Mouse (Mus musculus): Measurements from ENCODE around the gene Hagh. TPM values are rescaled to one million over a fixed set of nuclear protein-coding genes. Genes with fewer than 3 reads are reported as not detected.

The Hagh gene
- polyA plus RNA-seq, 1 experiment from 2014 or later: 32.6 TPM

DNA sequence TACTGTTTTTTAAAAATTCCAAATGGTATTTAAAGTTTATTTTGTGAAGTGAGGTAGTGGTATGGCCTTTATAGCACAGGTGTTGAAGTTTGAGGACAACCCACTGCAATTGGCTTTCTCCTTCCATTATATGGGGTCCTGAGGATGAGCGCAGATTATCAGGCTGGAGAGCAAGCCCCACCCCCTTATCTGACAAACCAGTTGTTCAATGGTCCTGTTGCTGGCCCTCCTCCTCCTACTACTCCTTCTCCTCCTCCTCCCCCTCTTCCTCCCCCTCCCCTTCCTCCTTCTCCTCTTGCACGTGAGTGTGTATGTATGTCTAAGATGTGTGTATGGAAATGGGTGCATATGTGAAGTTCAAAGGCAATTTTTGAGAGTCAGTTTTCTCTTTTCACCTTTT is 27.7 kb upstream of the Hagh start:
- Histone ChIP-seq H3K36me3 (ENCODE audit: control insufficient read depth, insufficient read depth, low read length) (no peaks in the 10 kb centered on the region), H3K27ac (ENCODE audit: low read length) (no peak overlapping the region), H3K4me3 (ENCODE audit: low read length) (no peak overlapping the region), H3K4me2 (ENCODE audit: low read depth, low read length) (no peak overlapping the region), H3K4me1 (replicated peaks; ENCODE audit: control insufficient read depth, insufficient read depth, low read length) (no peaks in the 10 kb centered on the region), H3K27me3 (ENCODE audit: control insufficient read depth, insufficient read depth, low read depth, low read length) (no peaks in the 10 kb centered on the region), H3K9ac (ENCODE audit: low read length) (no peak overlapping the region), H3K9me3 (ENCODE audit: control insufficient read depth, low read length) (no peaks in the 10 kb centered on the region)
- no peak for ATAC-seq (ENCODE audit: low read depth)
- WGBS: 35% methylated on average over 2 of the region's 2 CpGs

- no peak for ATAC-seq (ENCODE audit: low read depth)
- Histone ChIP-seq H3K4me1 (replicated peaks; ENCODE audit: control insufficient read depth, insufficient read depth, low read length) (no peaks in the 10 kb centered on the region), H3K27me3 (ENCODE audit: control insufficient read depth, insufficient read depth, low read depth, low read length) (no peaks in the 10 kb centered on the region), H3K27ac (ENCODE audit: low read length) (no peak overlapping the region), H3K9ac (ENCODE audit: low read length) (no peak overlapping the region), H3K4me3 (ENCODE audit: low read length) (no peak overlapping the region), H3K36me3 (ENCODE audit: control insufficient read depth, insufficient read depth, low read length) (no peaks in the 10 kb centered on the region), H3K9me3 (ENCODE audit: control insufficient read depth, low read length) (no peaks in the 10 kb centered on the region), H3K4me2 (ENCODE audit: low read depth, low read length) (no peak overlapping the region)
- 78% methylated on average over 5 of the region's 5 CpGs for WGBS
Observed at GRCm38 (mm10) chr17:24815256-24815655, 24.7 kb upstream of the Hagh start.

- Histone ChIP-seq H3K27ac (ENCODE audit: low read length) (no peak overlapping the region), H3K36me3 (ENCODE audit: control insufficient read depth, insufficient read depth, low read length) (no peaks in the 10 kb centered on the region), H3K27me3 (ENCODE audit: control insufficient read depth, insufficient read depth, low read depth, low read length) (no peaks in the 10 kb centered on the region), H3K9me3 (ENCODE audit: control insufficient read depth, low read length) (no peaks in the 10 kb centered on the region), H3K4me2 (ENCODE audit: low read depth, low read length) (no peak overlapping the region), H3K9ac (ENCODE audit: low read length) (no peak overlapping the region), H3K4me1 (replicated peaks; ENCODE audit: control insufficient read depth, insufficient read depth, low read length) (no peaks in the 10 kb centered on the region), H3K4me3 (ENCODE audit: low read length) (no peak overlapping the region)
- 32% methylated on average over 1 of the region's 1 CpGs for WGBS
- ATAC-seq (ENCODE audit: low read depth): no peak
Observed at GRCm38 (mm10) chr17:24817503-24817902, 22.4 kb upstream of the Hagh start.

- no peaks in the 10 kb centered on the region for H3K4me1 ChIP-seq (replicated peaks; ENCODE audit: control insufficient read depth, insufficient read depth, low read length)
- no peak overlapping the region for H3K4me3 ChIP-seq (ENCODE audit: low read length)
- H3K9me3 ChIP-seq (ENCODE audit: control insufficient read depth, low read length): no peaks in the 10 kb centered on the region
- H3K9ac ChIP-seq (ENCODE audit: low read length): no peak overlapping the region
- 48% methylated on average over 6 of the region's 6 CpGs for WGBS
- no peaks in the 10 kb centered on the region for H3K27me3 ChIP-seq (ENCODE audit: control insufficient read depth, insufficient read depth, low read depth, low read length)
- no peaks in the 10 kb centered on the region for H3K36me3 ChIP-seq (ENCODE audit: control insufficient read depth, insufficient read depth, low read length)
- no peak for ATAC-seq (ENCODE audit: low read depth)
- no peak overlapping the region for H3K27ac ChIP-seq (ENCODE audit: low read length)
- H3K4me2 ChIP-seq (ENCODE audit: low read depth, low read length): no peak overlapping the region
Observed at GRCm38 (mm10) chr17:24818172-24818571, 21.8 kb upstream of the Hagh start.

GRCm38 (mm10) chr17:24819469-24819868 is 20.5 kb upstream of the Hagh start:
- no peaks in the 10 kb centered on the region for H3K36me3 ChIP-seq (ENCODE audit: control insufficient read depth, insufficient read depth, low read length)
- H3K27ac ChIP-seq (ENCODE audit: low read length): no peak overlapping the region
- WGBS: 38% methylated on average over 2 of the region's 2 CpGs
- no peak overlapping the region for H3K4me3 ChIP-seq (ENCODE audit: low read length)
- no peaks in the 10 kb centered on the region for H3K27me3 ChIP-seq (ENCODE audit: control insufficient read depth, insufficient read depth, low read depth, low read length)
- no peaks in the 10 kb centered on the region for H3K9me3 ChIP-seq (ENCODE audit: control insufficient read depth, low read length)
- ATAC-seq (ENCODE audit: low read depth): no peak
- no peak overlapping the region for H3K9ac ChIP-seq (ENCODE audit: low read length)
- no peaks in the 10 kb centered on the region for H3K4me1 ChIP-seq (replicated peaks; ENCODE audit: control insufficient read depth, insufficient read depth, low read length)
- H3K4me2 ChIP-seq (ENCODE audit: low read depth, low read length): no peak overlapping the region

GRCm38 (mm10) chr17:24821351-24822280 is 18.3 kb upstream of the Hagh start:
- WGBS: 39% methylated on average over 3 of the region's 3 CpGs
- H3K27ac ChIP-seq (ENCODE audit: low read length): no peak overlapping the region
- no peak overlapping the region for H3K4me3 ChIP-seq (ENCODE audit: low read length)
- no peak overlapping the region for H3K4me2 ChIP-seq (ENCODE audit: low read depth, low read length)
- H3K36me3 ChIP-seq (ENCODE audit: control insufficient read depth, insufficient read depth, low read length): no peaks in the 10 kb centered on the region
- no peaks in the 10 kb centered on the region for H3K9me3 ChIP-seq (ENCODE audit: control insufficient read depth, low read length)
- no peaks in the 10 kb centered on the region for H3K27me3 ChIP-seq (ENCODE audit: control insufficient read depth, insufficient read depth, low read depth, low read length)
- no peak for ATAC-seq (ENCODE audit: low read depth)
- H3K9ac ChIP-seq (ENCODE audit: low read length): no peak overlapping the region
- H3K4me1 ChIP-seq (replicated peaks; ENCODE audit: control insufficient read depth, insufficient read depth, low read length): no peaks in the 10 kb centered on the region

DNA sequence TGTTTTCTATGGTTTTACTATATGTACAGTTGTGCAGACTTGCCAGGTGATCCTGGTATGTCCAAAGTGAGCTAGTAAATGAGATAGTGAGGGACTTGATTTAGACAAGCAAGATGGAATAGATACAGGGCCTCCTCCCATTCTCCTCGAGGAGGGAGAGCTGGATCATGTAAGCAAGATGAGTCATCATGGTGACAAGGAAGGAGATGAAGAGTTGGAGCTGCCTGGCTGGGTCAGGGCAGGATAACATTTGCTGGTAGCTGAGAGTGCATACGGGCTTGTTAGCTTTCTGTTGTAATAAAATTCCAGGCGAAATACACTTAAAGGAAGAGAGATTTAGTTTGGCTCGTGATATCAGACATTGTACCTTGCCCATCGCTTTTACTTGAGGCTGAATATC is 398 bp downstream of the Hagh start:
- Histone ChIP-seq H3K4me3 (ENCODE audit: low read length) (no peak overlapping the region), H3K4me1 (replicated peaks; ENCODE audit: control insufficient read depth, insufficient read depth, low read length) (no peaks in the 10 kb centered on the region), H3K27ac (ENCODE audit: low read length) (no peak overlapping the region), H3K9ac (ENCODE audit: low read length) (no peak overlapping the region), H3K27me3 (ENCODE audit: control insufficient read depth, insufficient read depth, low read depth, low read length) (no peaks in the 10 kb centered on the region), H3K36me3 (ENCODE audit: control insufficient read depth, insufficient read depth, low read length) (no peaks in the 10 kb centered on the region), H3K4me2 (ENCODE audit: low read depth, low read length) (no peak overlapping the region), H3K9me3 (ENCODE audit: control insufficient read depth, low read length) (no peaks in the 10 kb centered on the region)
- 46% methylated on average over 5 of the region's 5 CpGs for WGBS
- no peak for ATAC-seq (ENCODE audit: low read depth)

- no peaks in the 10 kb centered on the region for H3K36me3 ChIP-seq (ENCODE audit: control insufficient read depth, insufficient read depth, low read length)
- no peak overlapping the region for H3K9ac ChIP-seq (ENCODE audit: low read length)
- H3K4me3 ChIP-seq (ENCODE audit: low read length): no peak overlapping the region
- no peaks in the 10 kb centered on the region for H3K27me3 ChIP-seq (ENCODE audit: control insufficient read depth, insufficient read depth, low read depth, low read length)
- H3K4me2 ChIP-seq (ENCODE audit: low read depth, low read length): no peak overlapping the region
- H3K4me1 ChIP-seq (replicated peaks; ENCODE audit: control insufficient read depth, insufficient read depth, low read length): no peaks in the 10 kb centered on the region
- H3K9me3 ChIP-seq (ENCODE audit: control insufficient read depth, low read length): no peaks in the 10 kb centered on the region
- no peak for ATAC-seq (ENCODE audit: low read depth)
- H3K27ac ChIP-seq (ENCODE audit: low read length): no peak overlapping the region
- 41% methylated on average over 4 of the region's 4 CpGs for WGBS
Observed at GRCm38 (mm10) chr17:24841133-24841532, 1.2 kb downstream of the Hagh start.

GRCm38 (mm10) chr17:24842631-24843030 is 2.7 kb downstream of the Hagh start:
- H3K9ac ChIP-seq (ENCODE audit: low read length): no peak overlapping the region
- no peaks in the 10 kb centered on the region for H3K9me3 ChIP-seq (ENCODE audit: control insufficient read depth, low read length)
- WGBS: 60% methylated on average over 2 of the region's 2 CpGs
- H3K36me3 ChIP-seq (ENCODE audit: control insufficient read depth, insufficient read depth, low read length): no peaks in the 10 kb centered on the region
- ATAC-seq (ENCODE audit: low read depth): no peak
- no peak overlapping the region for H3K27ac ChIP-seq (ENCODE audit: low read length)
- H3K4me2 ChIP-seq (ENCODE audit: low read depth, low read length): no peak overlapping the region
- H3K4me1 ChIP-seq (replicated peaks; ENCODE audit: control insufficient read depth, insufficient read depth, low read length): no peaks in the 10 kb centered on the region
- H3K4me3 ChIP-seq (ENCODE audit: low read length): no peak overlapping the region
- H3K27me3 ChIP-seq (ENCODE audit: control insufficient read depth, insufficient read depth, low read depth, low read length): no peaks in the 10 kb centered on the region

Data from lung, embryonic 16.5 days (tissue).